Mouse (Mus musculus) Patski (cell line): ENCODE results near the gene Gm49355. TPM values are rescaled to one million over a fixed set of nuclear protein-coding genes. Genes with fewer than 3 reads are reported as not detected.

ENCODE experiments used
- ATAC-seq: fragments of 100-300 bp; one replicate; pipeline ENCODE4 v1.8.0; 2021
- CTCF ChIA-PET: fragments of 350-600 bp; sonication (Branson Sonifier 250); formaldehyde crosslinking; loops from one replicate; lab custom pipeline; 2022; ENCODE audit warnings: inconsistent platforms; lab: Charles Lee
- POLR2A ChIA-PET: fragments of 350-600 bp; sonication (Branson Sonifier 250); formaldehyde crosslinking; loops from one replicate; lab custom pipeline; 2022; ENCODE audit warnings: antibody characterized with exemption, inconsistent platforms; lab: Charles Lee
- DNase-seq: peaks from one replicate; pipeline ENCODE4 v3.0.0-alpha.2; 2011; ENCODE audit warnings: low read depth, low spot score
- H3K27me3 ChIP-seq: fragments of 371-371 bp; one replicate; pipeline ENCODE4 v1.5.1; 2021
- CTCF ChIP-seq: fragments of 100-300 bp; IDR thresholded peaks from one replicate; pipeline ENCODE4 v1.5.1; 2021
- in situ Hi-C: fragments of 300-500 bp; cut with MboI; formaldehyde crosslinking; loops from 3 replicates; pipeline ENCODE4 v1.11.1; 2018; ENCODE audit warnings: low pct_unique_long_range_greater_than_20kb, mixed read lengths
- polyA plus RNA-seq: library from polyadenylated mRNA; unstranded; gene quantifications from one replicate; pipeline ENCODE4 v1.2.3, GENCODE M21; 2021

Gene Gm49355
- polyA plus RNA-seq, 1 experiment from 2014 or later = 0.10 TPM

DNA sequence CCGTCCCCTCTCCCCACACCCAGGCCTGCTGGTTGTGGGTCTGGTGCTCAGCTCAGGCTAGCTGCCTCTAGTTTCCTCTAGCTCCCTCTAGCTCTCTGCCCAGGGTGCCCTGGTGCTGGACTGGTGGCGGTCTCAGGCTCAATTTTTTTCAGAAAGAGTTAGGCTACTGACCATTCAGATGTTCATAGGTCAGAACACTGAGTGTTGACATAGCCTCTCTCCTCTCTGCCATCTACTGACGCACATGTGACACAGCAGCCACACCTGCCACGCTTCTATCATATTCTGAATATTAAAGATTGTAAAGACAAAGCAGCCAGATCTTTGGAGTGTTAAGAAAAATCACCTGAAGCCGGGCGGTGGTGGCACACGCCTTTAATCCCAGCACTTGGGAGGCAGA is 49.8 kb downstream of the Gm49355 start:
- H3K27me3 ChIP-seq = peaks cover 29% of the 10 kb centered on the region
- ATAC-seq = no peak
- ChIA-PET CTCF (no interaction called here), POLR2A (no interaction called here)
- in situ Hi-C loops = no loop called here
- peak; percentile 22 for TF ChIP-seq CTCF
- no peak for DNase-seq

DNA sequence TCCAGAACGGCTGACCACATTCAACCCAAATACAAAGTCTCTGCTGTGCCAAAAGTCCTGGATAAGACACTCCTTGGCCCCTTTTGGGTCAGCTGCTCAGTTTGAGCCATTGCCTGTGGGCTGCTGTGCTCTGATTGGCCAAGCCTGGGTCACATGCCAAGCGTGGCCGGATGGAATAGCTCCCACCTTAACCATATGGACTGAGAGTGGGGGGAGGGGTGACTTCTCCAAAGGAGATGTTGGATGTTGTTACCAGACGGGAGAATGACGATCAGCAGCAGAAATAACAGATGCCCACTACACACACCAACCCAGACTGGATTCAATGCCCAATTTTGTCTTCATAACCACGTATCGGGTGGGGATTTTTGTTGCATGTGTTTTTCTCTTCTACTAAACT is 51.1 kb downstream of the Gm49355 start:
- no peak for TF ChIP-seq CTCF
- H3K27me3 ChIP-seq = peaks cover 21% of the 10 kb centered on the region
- ATAC-seq (no peak), DNase-seq (no peak)
- in situ Hi-C loops = no loop called here
- POLR2A ChIA-PET = no interaction called here
- CTCF ChIA-PET = interaction anchor here (1.0 kb wide), 1 partner anchor 11 kb away, joined by 3 read pairs; no protein-coding TSS in a partner anchor

DNA sequence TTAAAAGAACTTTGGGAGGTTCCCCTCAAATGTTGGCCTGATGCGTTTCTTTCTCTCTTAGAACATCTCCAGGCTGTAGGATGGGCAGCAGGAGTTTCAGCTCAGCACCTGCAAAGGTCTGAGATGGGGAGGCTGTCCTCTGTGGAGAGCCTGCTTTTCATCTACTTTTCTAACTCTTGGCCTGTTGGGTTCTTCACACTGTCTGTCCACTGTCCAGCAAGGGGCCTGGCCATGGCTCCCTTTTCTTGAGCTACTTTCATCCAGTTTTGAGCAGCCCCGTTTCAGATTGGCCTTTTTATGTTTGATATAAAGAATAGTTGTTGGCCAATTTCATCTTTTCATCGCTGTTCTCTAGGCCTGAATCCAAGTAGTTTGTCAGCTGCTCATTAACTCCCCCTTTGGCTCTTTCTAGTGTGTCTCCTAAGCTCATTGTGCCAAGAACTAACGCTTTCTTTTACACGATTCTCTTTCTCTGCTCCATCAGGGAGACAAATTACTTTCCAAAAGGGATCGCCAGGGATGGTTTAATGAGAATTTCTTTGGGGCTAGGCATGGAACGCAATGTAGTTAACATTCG is 53.7 kb downstream of the Gm49355 start:
- ChIA-PET CTCF (no interaction called here), POLR2A (interaction anchor here (0.6 kb wide), 1 partner anchor 95 kb away, joined by 3 read pairs; no protein-coding TSS in a partner anchor)
- TF ChIP-seq CTCF = no peak
- DNase-seq (no peak), ATAC-seq (no peak)
- in situ Hi-C loops = no loop called here
- peaks cover 28% of the 10 kb centered on the region for H3K27me3 ChIP-seq

DNA sequence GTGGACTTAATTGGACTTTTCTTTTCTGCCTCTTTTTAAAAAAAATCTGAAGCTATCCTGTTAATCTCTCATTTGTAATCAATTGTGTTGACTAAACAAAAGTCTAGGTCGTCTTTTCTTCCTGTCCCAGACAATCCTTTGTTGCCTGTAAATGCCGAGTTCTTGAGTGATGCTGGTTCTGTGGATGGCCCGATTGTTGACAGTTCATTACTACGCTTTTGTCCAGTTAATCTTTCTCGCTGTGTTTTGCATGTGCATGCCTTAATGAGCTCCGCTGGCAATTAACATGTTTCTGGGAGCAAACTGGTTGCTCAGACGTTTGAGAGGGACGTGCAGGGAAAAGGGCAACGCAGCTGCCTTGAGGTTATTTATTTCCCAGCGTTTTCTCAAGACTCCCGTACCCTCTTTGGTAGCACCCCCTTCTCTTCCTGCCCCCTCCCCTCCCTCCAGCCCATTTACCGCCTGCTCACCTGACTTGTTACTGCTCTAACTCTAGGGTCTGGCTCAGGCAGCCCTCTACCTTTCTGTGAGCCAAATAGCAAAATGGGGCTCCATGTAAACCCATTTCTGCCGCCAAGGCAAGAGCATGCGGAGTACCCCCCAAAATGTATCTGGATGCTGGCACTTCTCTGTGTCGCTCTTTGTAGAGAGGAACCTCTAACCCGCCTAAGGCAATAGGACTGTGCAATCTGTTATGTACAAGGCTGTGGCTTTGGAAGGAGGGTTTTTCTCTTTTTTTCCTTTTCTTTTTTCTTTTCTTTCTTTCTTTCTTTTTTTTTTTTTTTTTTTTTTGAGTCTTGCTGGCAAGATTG is 54.4 kb downstream of the Gm49355 start:
- ChIA-PET POLR2A (no interaction called here), CTCF (no interaction called here)
- in situ Hi-C loops = no loop called here
- no peak for DNase-seq
- no peak for ATAC-seq
- TF ChIP-seq CTCF = no peak
- H3K27me3 ChIP-seq = peaks cover 31% of the 10 kb centered on the region

DNA sequence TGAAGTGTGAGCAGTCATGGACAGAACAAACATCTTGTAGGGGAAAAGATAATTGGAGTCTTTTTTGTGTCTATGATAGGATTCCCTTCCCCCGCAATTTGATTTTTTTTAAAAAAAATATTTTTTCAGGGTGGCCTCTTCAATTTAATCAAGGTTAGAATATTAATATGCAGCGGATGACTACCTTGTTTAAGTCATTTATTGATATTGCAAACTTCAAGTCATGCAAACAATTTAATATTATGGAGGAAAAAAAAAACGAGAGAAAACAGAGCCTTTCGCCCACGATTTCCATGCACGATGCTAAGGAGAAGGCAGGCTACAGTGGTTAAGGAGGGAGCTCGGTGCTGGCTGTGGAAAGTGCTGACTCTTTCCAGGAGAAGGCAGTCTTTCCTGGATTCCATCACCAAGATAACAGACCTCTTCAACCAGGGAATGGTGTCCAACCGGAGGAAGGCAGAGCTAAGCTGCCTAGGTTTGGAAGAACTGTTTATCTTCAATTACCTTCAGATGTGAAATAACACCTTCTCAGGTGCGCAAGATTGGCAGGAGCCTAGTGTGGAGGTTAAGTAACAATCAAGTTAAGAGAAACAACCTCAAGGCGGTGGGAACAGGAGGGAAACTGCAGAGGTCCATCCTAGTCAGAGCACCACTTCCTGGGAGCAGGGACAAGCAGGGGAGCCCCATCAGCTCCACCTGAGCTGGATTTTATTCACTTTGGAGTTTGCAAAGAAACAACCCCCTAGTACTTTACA is 55.2 kb downstream of the Gm49355 start:
- in situ Hi-C loops = no loop called here
- DNase-seq = no peak
- ChIA-PET CTCF (no interaction called here), POLR2A (no interaction called here)
- peaks cover 31% of the 10 kb centered on the region for H3K27me3 ChIP-seq
- ATAC-seq = no peak
- TF ChIP-seq CTCF = no peak

DNA sequence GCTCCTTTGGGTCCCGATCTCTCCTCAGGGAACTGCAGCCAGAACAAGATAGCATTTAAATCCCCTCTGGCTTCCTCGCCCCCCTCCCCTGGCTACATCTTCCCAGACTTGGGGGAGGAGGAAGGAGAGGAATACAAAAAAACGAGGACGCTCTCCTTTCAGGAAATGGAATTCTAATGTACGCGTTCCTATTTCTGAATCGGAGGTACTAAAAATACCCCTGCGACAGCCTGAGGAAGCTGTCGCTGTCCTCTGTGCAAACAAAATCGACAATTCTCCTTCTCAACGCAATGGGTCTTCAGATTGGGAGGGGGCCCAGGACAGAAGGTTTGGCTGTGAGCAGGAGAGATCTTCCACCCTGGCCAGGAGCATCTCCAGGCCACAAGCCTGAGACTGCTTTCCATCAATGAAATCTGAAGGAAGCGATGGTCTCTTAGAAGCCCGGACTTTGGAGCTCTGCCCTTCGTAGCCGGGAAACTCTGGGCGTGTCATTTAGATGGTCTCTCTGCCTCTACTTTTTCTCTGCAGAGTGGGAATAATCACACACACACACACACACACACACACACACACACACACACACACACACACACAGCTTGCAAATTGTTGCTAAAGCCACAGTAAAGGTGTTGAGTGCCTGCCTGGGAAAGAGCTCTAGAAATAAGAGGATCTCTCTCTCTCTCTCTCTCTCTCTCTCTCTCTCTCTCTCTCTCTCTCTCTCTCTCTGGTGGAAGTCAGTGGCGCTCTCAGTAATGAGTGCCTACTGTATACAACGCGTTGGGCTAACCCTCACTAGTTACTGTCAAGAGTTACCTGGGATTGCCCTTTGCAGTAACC is 56.7 kb downstream of the Gm49355 start:
- ChIA-PET CTCF (interaction anchor here (0.8 kb wide), 1 partner anchor 11 kb away, joined by 3 read pairs; no protein-coding TSS in a partner anchor), POLR2A (no interaction called here)
- DNase-seq = no peak
- in situ Hi-C loops = no loop called here
- H3K27me3 ChIP-seq = peaks cover 33% of the 10 kb centered on the region
- ATAC-seq = no peak
- no peak for TF ChIP-seq CTCF

DNA sequence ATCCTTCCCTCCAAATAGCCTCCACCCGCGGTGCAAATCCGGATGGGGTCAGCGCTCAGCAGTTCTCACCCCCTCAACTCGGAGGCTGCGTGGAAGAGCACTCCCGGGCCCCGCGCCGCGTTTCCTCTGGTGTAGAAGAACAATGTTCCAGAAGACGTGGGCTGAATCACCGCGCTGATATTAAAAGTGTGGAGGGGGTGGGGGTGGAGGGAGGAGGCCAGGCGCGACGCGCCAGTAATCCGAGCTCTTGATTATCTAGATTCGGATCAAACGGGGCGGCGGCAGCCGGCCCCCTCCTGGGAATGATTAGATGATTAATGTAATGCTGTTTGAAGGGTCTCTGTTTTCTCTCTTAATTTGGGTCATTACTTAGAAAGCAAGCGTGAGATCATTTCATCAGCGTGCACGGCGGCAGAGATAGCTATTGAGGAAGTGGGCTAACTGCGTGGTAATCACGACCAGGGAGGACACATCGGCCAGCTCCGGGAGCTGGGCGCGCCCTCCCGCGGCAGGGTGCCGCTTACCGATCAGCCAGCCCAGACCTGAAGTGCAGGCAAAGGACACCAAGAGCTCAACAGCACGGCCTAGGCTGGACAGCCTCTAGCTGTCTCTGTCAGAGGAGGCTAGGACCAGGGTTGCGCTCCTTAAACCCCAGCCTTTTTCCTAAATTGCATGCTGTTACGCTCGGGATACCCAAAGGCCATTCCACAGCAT is 57.5 kb downstream of the Gm49355 start:
- CTCF ChIA-PET = interaction anchor here (0.8 kb wide), 1 partner anchor 12 kb away, joined by 3 read pairs; no protein-coding TSS in a partner anchor
- peak; percentile 52 for ATAC-seq

GRCm38 (mm10) chr14:12341789-12342457 is 58.1 kb downstream of the Gm49355 start:
- no peak for DNase-seq
- in situ Hi-C loops = no loop called here
- CTCF ChIA-PET = no interaction called here
- peaks cover 26% of the 10 kb centered on the region for H3K27me3 ChIP-seq
- TF ChIP-seq CTCF = no peak
- POLR2A ChIA-PET = no interaction called here
- ATAC-seq = no peak

More for the DNA sequence above, 57.5 kb downstream of the Gm49355 start:
- in situ Hi-C loops = no loop called here
- POLR2A ChIA-PET = no interaction called here
- DNase-seq = no peak
- peaks cover 30% of the 10 kb centered on the region for H3K27me3 ChIP-seq
- TF ChIP-seq CTCF = no peak

- H3K27me3 ChIP-seq = peaks cover 20% of the 10 kb centered on the region
- ChIA-PET POLR2A (no interaction called here), CTCF (no interaction called here)
- no peak for ATAC-seq
- in situ Hi-C loops = no loop called here
- TF ChIP-seq CTCF = no peak
- DNase-seq = no peak
Observed at GRCm38 (mm10) chr14:12342458-12343131, 58.8 kb downstream of the Gm49355 start.
